Mouse (Mus musculus): ENCODE measurements around the gene Hspa2.

Hspa2 gene
- long read RNA-seq, experiment 1, transcript Hspa2-202 (1 exons, 2,526 nt) = major isoform, 37 of 37 reads
- long read RNA-seq, experiment 1, partial matches to known transcripts = 0 of 37 reads
- long read RNA-seq, experiment 1, other reads (novel, unspliced or antisense) = 0 of 37 reads
- long read RNA-seq, experiment 2, transcript Hspa2-202 (1 exons, 2,526 nt) = major isoform, 33 of 33 reads
- long read RNA-seq, experiment 2, partial matches to known transcripts = 0 of 33 reads
- long read RNA-seq, experiment 2, other reads (novel, unspliced or antisense) = 0 of 33 reads

- intact Hi-C loops (cut with DNase I) = loop anchor here (2.0 to 5.0 kb wide), 2 partner anchors 33 to 68 kb away; partner anchors contain the start of gene Zbtb1
These were observed at the start of gene Hspa2 for GRCm38 (mm10) chr12:76403886-76404537. Gene Hspa2, plus strand, starts transcription at chr12:76404176.

DNA sequence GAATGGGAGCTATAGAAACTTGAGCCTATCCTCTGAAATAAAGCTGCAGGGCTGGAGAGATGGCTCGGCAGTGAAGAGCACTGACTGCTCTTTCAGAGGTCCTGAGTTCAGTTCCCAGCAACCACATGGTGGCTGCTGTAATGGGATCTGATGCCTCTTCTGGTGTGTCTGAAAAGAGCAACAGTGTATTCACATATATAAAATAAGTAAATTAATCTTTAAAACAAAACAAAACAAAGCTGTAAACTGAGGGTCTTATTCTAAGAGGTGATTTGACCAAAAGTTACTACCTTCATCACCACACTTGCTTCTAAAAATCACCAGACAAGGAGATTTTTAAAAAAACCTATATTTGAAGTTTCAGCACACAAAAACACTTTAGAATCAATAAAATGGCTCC, 43.1 kb upstream of the Hspa2 start:
- intact Hi-C loops (cut with DNase I) = no loop called here

DNA sequence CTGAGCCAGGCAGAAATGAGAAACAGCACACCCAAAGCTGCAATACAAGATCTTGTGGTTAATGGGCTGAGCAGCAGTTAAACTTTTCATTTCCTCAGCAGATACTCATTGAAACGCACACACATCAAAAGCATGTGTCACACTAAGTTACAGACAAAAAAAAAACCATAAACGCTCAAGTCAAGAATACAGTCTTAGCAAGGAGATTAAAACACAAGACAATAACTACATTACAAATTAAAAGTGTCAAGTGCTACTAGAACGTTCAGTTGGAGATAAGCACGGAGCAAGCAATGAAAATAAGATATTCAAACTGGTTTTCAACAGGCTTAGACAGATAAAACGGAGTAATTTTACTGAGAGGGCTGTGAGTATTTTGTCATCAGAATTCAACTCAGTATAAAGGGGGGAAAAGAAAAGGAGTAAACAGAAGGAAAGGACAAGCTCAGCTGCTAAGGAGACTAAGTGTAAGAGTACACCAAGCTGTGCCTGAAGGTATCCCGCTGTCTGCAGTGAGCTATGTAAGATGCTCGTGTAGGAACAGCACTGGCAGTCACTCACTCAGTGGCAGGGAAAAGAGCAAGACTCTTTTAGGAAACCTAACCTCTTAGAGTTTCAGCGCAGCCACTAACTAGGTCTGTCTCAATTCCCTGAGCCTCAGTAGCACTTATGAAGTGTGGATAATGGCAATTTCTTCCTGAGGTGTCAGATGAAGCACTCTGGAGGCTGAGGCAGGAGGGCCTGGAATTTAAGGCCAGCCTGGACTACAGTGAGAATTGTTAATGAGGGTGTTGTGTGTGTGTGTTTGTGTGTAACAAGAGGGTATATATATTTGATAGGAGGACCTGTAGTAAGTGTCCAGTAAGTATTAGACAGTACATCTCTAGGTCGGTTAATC, 42.3 kb upstream of the Hspa2 start:
- intact Hi-C loops (cut with DNase I) = no loop called here

DNA sequence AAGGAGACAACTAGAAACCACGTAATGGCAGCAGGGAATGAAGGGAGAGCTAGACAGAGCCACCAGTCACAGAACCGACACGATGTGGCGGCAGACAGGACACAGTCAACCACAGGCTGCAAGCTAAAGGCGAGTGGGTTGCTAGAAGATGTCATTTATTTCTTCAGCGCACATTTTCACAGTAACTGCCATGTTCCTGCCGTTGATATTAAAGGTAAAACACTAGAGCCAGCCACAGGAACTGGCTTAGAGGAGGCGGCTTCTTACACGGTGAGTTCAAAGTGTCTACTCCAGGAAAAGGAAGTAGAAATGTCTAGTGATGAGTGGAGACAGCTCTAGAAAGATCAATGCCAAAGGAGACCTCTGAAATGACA, 41.7 kb upstream of the Hspa2 start:
- intact Hi-C loops (cut with DNase I) = no loop called here

DNA sequence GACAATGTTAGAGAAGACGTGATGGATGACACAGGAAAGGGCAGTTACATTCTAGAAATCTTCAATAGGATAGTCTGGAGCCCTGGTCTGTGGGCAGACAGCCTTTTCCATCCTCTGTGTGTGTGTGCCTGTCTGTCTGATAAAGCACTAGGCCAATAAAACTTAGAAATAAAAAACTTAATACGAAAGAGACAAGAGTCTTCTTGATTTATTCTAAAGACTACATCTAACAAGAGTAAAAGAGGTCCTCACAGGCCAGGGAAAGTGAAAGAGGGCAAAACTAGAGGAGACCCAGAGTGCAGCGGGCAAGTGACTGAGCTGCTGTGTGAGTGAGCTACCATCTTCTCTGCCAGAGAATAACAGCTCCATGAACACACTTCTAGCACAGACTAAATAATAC, 37.7 kb upstream of the Hspa2 start:
- intact Hi-C loops (cut with DNase I) = no loop called here

DNA sequence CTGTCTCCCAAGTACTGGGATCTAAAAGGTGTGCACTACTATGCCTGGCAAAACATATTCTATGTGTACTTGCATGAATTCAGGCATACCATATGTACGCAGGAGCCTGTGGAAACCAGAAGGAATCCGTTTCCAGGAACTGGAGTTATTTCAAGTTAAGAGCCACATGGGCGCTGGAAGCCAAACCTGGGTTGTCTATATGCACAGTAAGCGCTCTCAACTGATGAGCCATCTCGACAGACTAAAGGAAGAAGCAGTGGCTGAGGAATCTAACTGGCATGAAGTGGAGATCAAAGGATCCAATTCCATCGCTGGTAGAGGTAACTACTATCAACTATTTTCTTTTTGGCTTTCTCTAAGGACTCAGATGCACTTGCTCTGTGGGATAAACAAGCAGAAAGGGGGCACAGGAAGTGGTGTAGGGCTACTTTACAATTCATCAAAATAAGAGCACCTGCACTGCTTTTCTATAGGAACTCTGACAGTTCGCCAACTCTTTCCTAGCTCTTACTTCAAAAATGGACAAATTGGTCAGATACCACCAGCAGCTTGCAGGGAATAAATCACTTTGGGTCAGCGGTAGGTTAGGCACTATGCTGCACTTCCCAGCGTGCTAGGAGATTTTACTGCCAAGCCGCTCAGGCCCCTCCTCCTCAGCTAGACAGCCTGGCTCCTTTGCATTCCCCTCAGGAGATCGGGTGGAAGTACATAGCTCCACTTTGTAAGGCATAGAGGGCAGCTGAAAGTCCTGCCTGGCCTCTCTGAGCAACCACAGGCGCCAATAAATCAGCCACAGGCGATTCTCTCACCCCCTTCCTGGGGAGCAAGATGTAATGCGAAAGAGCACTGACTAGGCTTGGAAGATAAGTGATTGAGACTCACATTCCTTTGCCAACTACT, 36.6 kb upstream of the Hspa2 start:
- intact Hi-C loops (cut with DNase I) = no loop called here

GRCm38 (mm10) chr12:76368201-76368789, 35.7 kb upstream of the Hspa2 start:
- intact Hi-C loops (cut with DNase I) = no loop called here

- intact Hi-C loops (cut with DNase I) = no loop called here
These were observed 35.2 kb upstream of the Hspa2 start for GRCm38 (mm10) chr12:76368790-76369205.

- intact Hi-C loops (cut with DNase I) = no loop called here
These were observed 34.6 kb upstream of the Hspa2 start, which contains the start of gene Zbtb25 for GRCm38 (mm10) chr12:76369206-76369977. Gene Zbtb25, minus strand, starts transcription at chr12:76369602.

DNA sequence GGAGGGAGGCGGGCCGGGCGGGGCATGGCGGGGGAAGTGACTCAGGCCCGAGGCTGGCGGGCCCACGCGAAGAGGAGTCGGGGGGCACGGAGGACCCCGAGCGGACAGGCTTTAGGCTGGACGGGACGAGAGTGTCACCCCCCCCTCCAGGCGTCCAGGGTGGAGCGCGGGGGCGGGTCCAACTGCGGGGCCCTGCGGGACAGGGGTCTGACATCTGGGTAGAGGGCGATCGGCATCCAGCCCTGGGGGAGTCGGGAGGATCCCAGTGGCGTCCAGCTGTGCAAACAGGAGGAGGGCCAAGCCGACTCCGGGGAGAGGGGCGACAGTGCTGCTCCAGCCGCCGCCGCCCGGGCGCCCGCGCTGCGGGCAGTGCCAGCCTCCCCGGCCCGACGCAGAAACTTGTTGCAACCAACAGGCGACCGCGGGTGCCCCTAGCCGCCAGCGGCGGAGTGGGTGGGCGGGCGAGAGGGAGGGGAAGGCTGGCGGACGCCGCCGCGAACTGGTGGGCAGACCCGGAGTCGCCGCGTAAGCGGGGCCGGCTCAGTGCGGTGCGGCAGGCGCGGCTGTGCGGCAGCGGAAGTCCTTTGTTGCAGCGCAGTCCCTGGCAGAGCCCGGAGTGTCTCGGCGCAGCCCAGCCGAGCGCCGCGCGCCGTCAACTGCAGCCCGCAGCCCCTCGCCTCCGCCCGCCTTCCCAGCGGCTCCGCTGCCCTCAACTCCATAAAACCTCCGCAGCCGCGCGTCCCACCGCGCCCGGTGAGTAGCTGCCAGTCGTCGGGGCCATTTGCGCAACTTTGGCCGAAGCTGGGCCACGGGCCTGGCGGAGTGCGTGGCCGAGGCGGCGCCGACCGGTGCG, 33.8 kb upstream of the Hspa2 start, which contains the start of gene Zbtb1:
TSS of gene Zbtb1 (plus strand) at position 289 of the 853 bp plus-strand sequence.
- intact Hi-C loops (cut with DNase I) = loop anchor here (2.0 kb wide), 1 partner anchor 35 kb away; the partner anchor contains the start of gene Hspa2

- intact Hi-C loops (cut with DNase I) = loop anchor here (2.0 kb wide), 1 partner anchor 34 kb away; the partner anchor contains the start of gene Hspa2
These were observed 33.0 kb upstream of the Hspa2 start for GRCm38 (mm10) chr12:76370831-76371571.

DNA sequence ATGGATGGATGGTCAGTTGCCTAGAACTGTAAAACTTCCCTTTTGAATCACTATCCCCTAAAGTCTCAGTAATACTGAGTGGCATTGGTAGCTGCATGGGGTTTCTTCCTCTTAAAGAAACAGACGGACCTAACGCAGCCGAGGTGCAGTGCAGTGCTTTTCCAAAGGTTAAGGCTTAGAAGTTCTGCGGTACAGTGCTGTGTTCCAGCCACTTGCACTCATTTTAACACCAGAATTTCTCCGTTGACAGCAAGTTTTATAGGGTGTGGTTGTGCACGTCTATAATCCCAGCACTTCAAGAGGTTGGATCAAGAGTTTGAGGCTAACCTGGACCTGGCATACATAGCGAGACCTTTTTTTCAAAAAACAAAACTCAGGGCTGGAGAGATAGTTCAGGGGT, 31.9 kb upstream of the Hspa2 start:
- intact Hi-C loops (cut with DNase I) = no loop called here

DNA sequence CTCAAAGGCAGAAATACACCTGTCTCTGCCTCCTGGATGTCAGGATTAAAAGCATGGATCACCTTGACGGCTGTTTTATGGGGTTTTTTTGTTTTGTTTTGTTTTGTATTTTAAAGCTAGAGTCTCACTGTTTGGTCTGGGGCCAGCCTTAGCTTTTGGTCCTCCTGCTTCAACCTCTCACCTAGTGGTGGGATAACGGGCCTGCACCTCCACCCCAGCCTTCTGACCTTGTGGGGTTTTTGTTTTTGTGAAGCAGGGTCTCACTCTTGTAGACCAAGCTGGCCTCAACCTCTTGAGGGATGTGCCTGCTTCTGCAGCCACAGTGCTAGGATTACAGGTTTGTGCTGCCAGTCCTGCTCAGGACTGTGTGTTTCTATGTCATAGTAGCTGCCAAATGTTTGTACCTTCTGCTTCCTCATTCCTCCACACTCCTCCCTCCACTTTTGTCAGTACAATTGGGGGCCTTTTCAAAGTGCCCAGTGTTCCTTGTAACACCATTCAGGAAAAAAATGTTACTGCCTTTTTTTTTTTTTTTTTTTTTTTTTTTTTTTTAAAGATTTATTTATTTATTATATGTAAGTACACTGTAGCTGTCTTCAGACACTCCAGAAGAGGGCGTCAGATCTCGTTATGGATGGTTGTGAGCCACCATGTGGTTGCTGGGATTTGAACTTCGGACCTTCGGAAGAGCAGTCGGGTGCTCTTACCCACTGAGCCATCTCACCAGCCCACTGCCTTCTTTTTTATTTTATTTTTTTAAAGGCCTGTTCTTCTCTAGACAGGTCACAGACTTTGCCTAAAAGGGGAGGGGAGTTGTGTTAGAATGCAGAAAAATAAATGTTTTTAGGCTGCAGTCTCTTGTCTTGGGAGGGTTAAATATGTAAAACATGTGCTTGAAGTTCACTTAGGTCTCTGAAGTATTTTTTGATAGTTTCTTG, 30.8 kb upstream of the Hspa2 start:
- intact Hi-C loops (cut with DNase I) = no loop called here

GRCm38 (mm10) chr12:76373991-76374390, 30.0 kb upstream of the Hspa2 start:
- intact Hi-C loops (cut with DNase I) = no loop called here

- intact Hi-C loops (cut with DNase I) = no loop called here
These were observed 29.1 kb upstream of the Hspa2 start for GRCm38 (mm10) chr12:76374911-76375310.

- intact Hi-C loops (cut with DNase I) = no loop called here
These were observed 28.5 kb upstream of the Hspa2 start for GRCm38 (mm10) chr12:76375506-76375905.

GRCm38 (mm10) chr12:76376649-76377048, 27.3 kb upstream of the Hspa2 start:
- intact Hi-C loops (cut with DNase I) = no loop called here

Data from adrenal gland (tissue).